Mouse (Mus musculus): Measurements from ENCODE around the gene Arap2.
"Not testable (repeated sequence)": the region's sequence is repeated elsewhere in the genome, so short reads cannot be mapped to it uniquely, and the experiment has no call there.

Arap2 gene

DNA sequence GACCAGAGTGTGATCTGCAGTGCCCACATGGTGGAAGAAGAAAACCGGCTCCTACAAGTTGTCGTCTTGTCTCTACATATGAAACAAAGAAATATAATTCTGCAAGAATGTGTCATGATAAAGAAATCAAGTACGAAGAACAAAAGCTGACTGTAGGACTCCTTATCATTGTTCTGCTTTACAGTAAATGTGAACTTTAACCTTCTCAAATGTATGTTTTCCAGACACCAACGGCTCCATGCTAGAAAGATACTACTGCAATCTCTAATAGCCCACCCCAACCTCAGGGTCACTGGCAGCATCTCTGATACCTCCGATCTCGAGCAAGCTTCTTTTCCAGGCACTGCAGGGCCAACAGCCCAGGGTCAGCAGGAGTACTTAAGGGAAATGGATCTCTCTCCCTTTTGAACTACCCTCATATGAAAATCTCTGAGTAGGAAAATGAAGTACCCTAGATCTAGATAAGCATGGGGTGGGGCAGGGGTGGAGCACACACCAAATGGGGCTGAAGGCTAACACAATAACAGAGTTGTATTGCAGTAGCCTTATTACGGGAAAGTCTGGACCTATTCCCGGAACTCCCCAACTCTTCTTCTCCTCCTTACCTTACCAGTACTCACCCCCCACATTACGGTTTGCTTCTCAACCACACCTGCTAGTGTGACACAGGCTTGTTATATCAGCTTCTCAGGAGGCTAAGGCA, 22.6 kb downstream of the Arap2 start:
- no peak for DNase-seq (ENCODE audit: low read depth in 2 of 2, low spot score in 2 of 2)

DNA sequence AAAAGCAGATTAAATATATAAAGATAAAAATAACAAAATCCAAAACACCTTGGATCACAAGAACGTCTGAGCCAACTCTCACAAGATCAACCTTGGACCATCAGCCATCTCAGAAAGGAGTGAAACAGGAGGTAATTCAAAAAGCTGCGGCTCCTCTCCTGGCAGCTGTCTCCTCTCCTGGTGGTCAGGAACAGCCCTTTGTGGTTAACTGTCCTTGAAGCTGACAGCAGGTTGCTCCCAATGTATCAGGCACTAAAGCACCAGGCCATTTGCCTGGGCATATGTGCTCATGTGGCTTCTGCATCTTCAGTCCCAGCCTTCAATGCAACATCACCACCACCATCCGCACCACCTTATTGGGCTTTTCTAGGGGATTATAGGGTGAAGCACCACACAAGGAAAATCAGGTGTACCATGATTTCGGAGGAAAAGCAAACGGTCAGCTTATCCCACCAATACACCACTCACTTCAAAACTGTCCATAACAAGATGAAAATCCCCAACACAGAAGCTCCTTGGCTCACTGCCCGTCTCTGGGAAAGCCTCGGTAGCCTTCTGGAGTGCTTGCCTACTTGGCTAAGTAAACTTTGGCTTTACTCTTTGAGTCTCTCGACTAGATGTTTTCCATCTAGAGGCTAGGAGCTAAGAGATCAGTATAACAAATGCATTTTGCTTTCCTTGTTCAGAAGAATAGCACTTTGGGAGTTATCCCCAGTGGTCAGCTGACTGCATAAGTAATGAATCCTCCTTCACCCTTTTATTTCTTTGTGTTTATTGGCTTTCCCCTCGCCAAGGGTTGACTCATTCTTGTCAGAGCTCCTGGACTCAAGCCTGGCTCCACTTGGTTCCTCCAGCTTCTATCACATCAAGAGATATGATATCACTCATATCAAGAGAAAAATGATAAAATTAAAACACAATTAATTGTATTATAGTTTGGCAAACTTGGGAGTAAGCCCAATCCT, 26.2 kb downstream of the Arap2 start:
- DNase-seq (ENCODE audit: low read depth in 2 of 2, low spot score in 2 of 2) = no peak

DNA sequence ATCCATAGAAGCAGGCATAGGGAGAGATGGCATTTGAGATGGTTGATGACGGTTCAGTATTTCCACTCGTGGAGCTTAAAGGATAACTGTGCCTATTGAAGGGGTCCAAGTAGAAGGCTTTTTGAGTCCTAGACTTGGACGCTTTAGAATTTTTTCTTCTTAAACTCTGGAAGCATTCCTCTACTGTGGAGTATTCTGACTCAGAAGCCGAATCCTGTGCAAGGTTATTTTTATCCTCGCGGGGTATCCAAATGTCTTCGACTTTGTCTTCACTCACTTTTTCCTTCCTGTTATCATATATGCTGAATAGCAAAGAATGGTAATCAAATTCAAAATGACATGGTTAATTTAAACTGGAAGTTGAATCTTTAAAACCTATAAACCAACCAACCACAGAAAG, 35.4 kb downstream of the Arap2 start:
- not testable (repeated sequence) for DNase-seq (ENCODE audit: low read depth in 2 of 2, low spot score in 2 of 2)

DNA sequence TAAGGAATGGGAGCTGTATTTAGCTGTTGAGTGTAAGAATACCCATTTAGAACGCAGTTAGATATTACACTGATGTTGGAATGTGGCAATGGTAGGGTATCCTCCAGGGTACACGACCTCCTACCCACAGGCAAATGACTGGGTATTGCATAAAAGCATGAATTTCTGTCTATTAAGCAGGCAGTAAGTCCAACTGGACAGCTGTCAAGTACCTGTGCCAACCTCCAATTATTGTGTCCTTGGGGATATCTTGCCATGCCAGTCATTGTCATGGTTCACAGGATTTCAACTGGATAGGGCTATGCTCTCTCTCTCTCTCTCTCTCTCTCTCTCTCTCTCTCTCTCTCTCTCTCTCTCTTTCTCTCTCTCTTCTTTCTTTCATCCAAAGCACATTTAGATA, 40.4 kb downstream of the Arap2 start:
- DNase-seq (ENCODE audit: low read depth in 2 of 2, low spot score in 2 of 2) = no peak

DNA sequence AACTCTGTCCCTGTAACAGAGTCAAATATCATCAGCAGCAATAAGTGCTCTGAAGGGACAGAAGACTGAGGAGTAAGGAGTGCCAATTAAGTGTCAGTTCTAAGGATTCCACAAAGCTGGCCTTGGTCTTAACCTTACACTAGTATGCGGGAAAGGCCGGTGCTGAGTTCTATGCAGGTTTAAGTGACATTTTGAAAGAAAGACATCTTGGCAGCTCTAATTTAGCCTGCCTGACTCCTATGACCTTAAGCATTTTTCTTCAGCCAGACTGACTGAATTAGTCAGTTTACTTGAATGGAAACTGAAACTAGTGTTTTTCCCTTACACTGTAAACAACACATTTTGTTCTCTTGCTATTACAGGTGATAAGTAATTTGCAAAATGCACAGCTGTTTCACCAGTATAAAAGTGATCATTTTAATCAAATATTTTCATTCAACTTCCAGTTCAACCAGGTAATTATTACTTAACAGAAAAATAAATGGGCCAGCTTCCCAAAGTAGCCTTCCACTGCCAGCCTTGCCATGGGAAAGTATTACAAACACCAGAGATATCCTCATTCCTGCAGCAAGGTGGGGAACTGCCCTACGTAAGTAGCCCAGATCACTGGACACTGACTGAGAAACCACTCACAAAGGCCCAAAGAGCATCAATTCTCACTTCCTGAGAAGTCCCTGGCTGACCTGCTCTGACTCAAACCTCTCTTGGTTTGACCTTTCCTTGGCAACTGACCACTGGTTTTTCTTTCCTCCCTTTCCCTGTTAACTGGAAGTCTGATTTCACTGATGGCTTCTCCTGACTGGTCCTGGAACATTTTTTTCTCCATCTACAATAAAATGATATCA, 42.5 kb downstream of the Arap2 start:
- no peak for DNase-seq (ENCODE audit: low read depth in 2 of 2, low spot score in 2 of 2)

DNA sequence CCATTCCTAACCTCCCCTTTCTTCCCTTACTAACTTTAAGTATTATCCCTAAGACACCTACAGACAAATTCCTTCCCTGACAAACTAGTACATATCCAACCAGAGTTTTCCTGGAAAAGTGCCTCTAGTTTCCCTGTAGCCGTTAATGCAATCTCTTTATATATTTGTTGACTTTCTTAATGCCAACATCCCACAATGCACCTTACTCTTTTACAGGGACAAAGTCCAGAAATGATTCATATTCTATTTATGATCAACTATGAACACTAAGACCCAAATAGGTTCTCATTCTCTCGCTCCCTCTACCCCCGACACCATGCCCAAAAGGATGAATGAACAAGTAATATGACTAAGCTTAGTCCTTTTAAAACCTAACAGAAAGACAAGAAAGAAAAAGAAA, 49.5 kb downstream of the Arap2 start:
- DNase-seq (ENCODE audit: low read depth in 2 of 2, low spot score in 2 of 2) = no peak

DNA sequence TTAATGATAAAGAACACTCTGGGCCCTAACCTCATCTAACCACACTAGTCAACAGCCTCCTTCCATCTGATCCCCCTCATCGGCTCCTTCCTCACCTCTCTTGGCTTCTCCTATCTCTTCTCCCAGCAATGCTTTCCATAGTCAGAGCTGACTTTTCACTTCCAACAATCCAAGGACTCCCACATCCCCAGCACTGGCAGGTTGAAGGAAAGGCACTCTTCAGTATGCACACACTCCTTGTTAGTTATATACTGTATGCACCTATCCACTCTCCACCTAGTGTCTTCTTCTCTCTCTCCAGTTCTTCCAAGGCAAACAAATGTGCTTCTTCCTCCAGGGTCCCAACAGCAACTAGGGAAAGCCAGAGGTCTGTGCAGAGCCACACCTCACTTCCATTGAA, 50.0 kb downstream of the Arap2 start:
- DNase-seq (ENCODE audit: low read depth in 2 of 2, low spot score in 2 of 2) = no peak

DNA sequence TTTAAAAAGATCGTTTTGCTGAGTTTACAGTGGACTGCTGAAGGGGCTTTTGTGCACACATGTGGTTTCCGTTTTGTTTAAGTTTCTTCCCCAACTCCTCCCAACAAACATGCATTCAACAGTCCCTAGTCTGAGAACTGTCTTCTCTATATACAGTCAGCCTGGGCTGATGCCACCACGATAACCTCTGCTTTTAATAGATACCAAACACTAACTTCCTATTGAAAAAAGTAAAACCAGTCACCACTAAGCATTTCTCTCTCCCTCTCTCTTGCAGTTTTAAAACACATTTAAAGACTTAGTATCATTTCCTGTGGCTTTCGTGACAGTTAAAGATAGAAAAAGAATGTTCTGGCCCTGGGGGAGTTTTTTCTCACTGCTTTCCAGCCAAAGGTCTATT, 50.5 kb downstream of the Arap2 start:
- peak in 1 of 2 experiments; percentile 2 for DNase-seq (ENCODE audit: low read depth in 2 of 2, low spot score in 2 of 2)

DNA sequence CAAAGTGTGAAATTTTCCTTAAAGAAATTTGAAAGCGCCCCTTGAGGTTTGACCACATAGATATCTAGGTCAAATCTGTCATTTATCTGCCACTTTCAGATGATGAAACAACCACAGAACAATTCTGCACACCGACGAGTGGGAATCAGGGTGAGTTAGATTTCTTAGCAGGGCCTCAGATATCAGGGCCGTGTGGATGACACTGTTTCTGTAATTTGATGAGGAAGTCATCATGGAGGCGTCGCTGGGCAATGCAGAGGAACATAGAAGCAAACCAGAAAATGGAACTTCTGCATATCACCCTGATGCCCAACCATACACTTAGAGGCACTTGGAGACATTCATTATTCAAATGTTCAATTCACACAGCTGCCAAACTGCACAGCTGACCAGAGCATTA, 55.0 kb downstream of the Arap2 start:
- DNase-seq (ENCODE audit: low read depth in 2 of 2, low spot score in 2 of 2) = no peak

DNA sequence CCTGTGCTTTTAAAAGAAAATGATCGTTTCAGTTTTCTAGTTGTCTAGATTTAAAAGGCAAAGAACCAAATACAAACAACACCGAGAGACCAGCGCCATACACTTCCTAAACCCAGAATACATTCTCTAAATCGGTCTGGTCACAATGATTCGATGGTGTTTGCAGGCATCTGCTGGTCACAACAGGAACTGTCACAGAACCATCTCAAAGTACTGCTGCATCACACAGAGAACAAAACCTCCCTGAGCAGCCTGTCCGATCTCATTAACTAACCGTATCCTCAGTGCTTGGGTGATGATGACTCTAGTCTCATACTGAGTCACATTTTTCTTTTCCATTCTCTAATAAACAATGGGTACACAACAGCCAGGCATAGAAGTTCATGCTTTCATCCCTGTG, 59.1 kb downstream of the Arap2 start:
- no peak for DNase-seq (ENCODE audit: low read depth in 2 of 2, low spot score in 2 of 2)

DNA sequence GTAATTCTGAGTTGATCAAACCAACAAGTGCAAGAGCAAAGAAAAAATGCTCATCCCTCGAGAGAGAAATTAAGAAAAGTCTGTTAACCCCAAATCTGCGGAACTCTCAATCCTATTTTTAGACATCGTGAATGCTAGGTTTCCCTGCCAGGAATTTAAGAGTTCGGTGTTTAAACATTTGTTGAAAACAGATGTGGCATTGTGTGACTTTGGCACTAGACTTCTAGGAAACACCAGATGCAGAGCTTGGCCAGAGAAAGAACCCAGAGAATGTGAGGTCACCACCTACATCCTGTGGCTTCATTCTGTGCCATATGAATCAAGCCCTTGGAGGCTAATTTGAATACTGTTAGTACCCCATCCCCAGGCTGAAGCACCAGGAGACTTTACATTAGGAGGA, 76.0 kb downstream of the Arap2 start:
- DNase-seq (ENCODE audit: low read depth in 2 of 2, low spot score in 2 of 2) = no peak

DNA sequence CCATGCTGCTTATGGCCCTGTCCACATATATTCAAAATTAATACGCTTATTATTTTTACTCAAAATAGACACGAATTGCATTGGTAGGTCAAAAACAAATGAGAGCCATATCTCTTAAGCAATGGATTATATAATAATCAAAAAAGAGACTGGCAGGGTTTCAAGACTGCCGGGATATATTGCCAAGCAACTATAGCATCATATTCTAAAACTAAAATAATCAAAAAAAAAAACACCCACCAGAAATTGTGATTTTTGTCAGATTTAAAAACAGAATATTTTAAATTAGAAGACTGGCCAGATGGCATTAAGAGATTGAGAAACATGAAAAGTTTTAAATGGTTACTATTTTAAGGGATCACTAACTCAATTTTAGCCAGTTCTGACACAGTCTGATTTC, 82.2 kb downstream of the Arap2 start:
- no peak for DNase-seq (ENCODE audit: low read depth in 2 of 2, low spot score in 2 of 2)

DNA sequence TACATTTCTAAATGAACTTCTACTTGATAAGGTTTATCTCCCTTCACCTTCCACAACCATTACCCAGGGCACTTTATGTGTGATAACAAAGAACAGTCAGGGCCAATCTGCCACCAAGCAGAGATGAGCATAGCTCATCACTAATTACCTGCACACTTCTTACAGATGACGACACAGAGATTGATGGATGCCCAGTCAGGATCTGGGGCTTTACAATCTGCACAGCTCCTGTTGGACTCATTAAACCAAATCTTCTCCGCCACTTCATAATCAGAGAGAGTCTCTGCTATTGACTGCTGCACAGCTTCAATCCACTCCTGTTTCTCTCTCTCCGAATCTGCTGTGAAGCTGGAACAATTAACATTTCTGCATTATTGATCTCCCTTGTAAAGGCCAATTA, 82.8 kb downstream of the Arap2 start:
- DNase-seq (ENCODE audit: low read depth in 2 of 2, low spot score in 2 of 2) = no peak

DNA sequence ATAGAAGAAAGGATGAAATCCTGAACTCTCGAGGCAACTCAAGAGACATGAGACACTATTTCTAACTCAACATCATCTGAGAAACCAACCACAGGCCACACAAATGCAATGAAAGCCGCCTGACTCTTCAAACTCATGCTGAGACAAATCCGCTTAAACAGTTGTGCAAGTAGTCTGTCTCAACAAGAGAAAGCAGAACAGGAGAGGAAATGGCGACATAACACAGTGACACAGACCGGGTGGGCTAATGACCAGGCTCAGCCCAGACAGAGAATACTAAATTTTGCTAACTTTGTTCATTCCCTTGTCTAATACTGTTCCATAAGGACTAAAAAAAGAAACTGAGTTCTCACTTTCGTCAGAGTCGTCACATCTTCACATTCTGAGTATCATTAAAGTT, 88.6 kb downstream of the Arap2 start:
- DNase-seq (ENCODE audit: low read depth in 2 of 2, low spot score in 2 of 2) = no peak

DNA sequence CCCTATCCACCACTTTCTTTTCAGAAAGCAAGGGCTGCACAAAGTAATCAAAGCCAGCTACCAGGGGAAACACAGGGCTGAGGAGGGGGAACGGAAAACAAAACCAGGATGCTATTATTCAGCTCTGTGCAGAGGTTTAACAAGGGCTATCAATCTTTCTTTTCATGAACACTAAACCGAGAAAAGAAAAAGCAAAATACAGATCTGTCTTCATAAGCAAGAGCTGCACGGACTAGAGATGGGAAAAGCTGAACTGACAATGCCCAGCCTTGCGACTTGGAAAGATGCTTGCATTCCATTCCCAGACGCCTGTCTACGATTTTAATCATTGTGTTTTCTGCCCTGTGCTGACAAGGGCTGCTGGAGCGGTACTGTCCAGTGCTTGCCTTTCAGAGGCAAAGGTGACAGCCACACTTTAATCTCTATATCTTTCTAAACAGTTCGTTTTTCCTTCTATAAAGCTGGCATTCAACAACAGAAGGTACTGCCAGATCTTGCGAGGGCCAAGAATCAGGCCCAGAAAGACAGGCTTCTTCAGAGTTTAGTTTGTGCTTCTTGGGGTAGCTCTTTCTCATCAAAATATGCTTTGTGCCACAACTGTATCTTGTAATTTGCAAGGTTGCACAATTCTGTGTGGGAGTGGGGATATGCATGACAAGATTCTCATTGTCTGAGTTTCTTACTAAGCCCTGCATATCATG, 93.1 kb downstream of the Arap2 start:
- DNase-seq (ENCODE audit: low read depth in 2 of 2, low spot score in 2 of 2) = no peak

DNA sequence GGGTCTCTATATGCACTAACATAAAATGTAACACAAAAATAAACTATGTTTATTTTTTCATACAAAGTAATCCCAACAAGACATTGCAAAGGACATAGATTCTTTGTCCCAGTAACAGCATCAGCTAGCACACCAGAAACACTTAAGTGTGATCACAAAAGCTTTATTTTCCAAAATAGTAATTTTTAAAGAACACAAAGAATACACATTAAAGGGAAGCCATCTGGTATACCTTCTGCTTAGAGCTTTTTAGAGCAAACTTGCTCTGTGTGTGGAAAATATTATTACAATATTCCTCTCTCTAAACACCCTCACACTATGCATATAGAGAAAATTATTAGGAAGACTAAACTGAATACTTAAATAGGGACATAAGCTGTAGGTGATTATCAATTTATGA, 100.6 kb downstream of the Arap2 start:
- DNase-seq (ENCODE audit: low read depth in 2 of 2, low spot score in 2 of 2) = no peak

DNA sequence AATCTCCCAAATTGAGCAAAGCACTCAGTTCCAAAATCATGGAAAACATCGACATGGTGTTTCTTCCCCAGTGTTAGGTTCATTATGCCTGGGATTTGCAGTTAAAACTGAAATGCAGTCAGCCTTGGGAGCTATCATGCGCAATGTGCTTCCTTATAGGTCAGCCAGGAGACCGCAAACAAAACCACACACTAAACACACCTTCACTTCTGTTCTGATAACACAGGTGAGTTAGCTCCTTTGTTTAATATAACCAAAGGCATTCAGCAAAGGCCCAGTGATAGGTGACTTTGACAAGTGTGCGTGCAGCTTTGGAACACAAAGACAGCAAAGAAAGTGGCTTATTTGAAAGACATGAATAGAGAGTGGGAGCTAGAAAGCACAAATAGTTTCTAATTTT, 101.1 kb downstream of the Arap2 start:
- no peak for DNase-seq (ENCODE audit: low read depth in 2 of 2, low spot score in 2 of 2)

DNA sequence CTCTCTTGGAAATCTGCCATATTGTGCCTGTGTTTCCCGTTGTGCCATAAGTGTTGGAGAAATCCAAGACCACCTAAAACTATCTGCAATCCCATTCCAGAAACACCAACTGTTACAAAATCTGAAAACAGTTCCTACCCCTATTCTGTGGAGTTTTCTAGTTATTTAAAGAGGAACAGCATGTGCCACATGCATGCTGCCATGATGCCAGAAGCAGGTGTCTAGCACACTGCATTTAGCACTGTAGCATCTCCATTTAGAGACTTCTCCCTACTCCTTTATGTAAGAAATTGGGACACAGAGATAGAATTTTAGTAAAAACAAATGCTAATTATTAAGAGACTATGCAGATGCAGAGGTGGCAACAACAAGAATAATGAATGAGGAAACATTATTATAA, 102.8 kb downstream of the Arap2 start:
- DNase-seq (ENCODE audit: low read depth in 2 of 2, low spot score in 2 of 2) = no peak

DNA sequence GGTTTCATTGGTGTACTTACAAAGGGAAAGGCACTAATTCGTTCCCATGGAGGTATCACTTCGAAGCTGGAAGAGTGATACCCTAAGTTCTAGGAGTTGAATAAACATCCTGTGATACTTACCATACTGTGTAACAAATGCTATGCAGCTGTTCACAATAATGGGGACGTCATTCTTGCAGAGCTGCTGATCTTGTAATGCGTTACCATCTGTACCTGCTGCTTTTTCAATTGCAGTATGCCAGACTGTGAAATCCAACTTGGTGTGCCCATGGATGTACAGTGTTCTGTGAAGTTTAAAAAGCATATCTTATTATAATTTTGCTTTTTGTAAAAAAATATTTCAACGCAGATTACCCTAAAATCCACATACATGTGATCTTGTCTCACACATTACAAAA, 112.0 kb downstream of the Arap2 start:
- DNase-seq (ENCODE audit: low read depth in 2 of 2, low spot score in 2 of 2) = no peak

DNA sequence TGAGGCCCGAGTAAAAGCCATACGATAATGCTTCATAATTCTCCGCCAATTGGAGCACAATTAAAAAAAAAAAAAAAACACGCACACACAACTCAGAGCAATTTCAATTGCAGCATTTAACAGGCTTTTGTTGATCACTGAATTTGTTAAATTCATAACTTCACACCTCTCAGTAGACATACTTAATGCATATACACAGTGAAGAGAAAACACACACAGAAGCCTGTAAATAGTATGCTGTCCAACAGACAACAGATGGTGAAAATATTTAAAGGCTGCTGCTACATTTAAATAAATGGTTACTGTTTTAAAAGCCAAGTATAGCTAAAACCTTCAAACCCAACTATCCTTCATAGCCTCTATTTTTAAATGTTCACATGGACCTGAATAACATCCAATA, 123.6 kb downstream of the Arap2 start:
- DNase-seq (ENCODE audit: low read depth in 2 of 2, low spot score in 2 of 2) = no peak

DNA sequence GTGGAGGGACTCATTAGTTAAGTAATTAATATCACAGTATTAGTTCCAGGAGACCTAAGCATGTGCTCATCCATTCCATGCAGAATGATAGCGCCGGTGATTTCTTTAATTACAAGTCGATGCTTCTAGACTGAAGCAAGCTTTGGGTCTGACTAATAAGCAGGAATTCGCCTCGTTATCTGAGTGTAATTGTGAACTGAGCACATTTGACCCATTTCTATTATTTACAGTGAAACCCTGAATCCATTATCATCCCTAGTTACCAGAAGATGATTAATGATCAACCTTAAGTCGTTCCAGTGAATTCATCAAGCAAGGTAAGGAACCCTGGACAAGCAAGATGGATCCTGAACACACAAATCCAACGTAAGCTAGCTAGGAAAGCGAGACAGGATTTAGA, 125.5 kb downstream of the Arap2 start:
- DNase-seq (ENCODE audit: low read depth in 2 of 2, low spot score in 2 of 2) = no peak

Data from CD8-positive naive resting alpha-beta T cell, adult 2 months (primary cell).